Mouse (Mus musculus) cerebellum, postnatal 10 days (tissue): ENCODE measurements at regions not wholly inside any gene's neighbourhood (a gene's known extent, or its start where the extent isn't known, plus 50 kb on each side); places are given as distances from the start of the nearest gene placed in this dataset.
A peak's percentile ranks its signal among the peaks of the same experiment; 100 is the strongest.
"Not testable (repeated sequence)": the region's sequence is repeated elsewhere in the genome, so short reads cannot be mapped to it uniquely, and the experiment has no call there.

Experiments
- DNase-seq, 2 experiments: peaks; one replicate each; pipeline ENCODE4 v3.0.0; 2021; ENCODE audit warnings: mixed read lengths in 2 of 2

- no peak for DNase-seq
These were observed 214.0 kb upstream of the Smim15 start for GRCm38 (mm10) chr13:107830281-107830680.

GRCm38 (mm10) chr13:107829861-107830260 is 214.4 kb upstream of the Smim15 start:
- no peak for DNase-seq

- no peak for DNase-seq
These were observed 218.6 kb upstream of the Smim15 start for GRCm38 (mm10) chr13:107825636-107826035.

- no peak for DNase-seq
These were observed 220.9 kb upstream of the Smim15 start for GRCm38 (mm10) chr13:107823342-107823741.

DNA sequence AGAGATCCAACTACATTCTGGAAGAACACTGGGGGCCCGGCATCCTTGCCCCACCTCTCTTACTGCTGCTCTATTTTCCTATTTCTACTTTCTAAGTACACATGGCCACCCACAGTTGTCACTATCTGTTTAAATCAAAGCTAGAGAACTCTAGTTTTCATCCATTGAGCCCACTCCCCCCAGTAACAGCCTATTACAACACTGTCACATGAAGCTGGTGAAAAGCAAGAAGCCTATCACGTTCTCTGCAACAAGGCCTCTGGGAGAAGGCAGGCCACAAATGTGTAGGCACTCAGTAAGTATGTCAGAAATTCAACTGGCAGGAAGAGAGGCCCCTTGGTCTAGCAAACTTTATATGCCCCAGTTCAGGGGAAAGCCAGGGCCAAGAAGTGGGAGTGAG is 222.0 kb upstream of the Smim15 start:
- no peak for DNase-seq

DNA sequence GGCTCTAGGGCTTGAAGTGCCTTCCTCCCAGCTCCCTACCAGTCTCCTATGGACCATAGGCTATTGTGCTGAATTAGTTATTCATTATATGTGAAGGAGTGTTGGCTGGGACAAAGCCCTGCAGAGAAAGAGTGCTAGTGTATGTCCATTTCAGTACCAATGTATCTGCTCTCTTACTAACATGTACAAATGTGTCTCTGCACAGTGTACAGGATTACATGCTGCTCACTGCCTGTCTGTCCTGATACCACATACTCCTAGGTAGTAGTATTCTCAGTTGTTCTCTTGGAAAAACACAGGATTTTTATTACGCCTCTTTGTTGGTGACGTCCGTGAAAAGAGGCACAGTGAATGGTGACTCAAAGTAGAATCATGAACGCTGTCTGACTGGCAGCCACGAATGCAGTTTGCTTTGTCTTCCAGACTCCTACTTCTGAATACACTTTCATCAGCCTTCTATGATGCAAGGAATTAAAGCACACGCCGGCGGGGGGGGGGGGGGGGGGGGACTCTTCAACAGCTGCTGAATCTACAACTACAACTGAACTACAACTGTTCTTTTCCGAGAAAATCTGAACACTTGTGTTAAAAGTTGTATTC is 230.6 kb upstream of the Smim15 start:
- DNase-seq = no peak

GRCm38 (mm10) chr13:107812014-107812413 is 232.2 kb upstream of the Smim15 start:
- DNase-seq = no peak

DNA sequence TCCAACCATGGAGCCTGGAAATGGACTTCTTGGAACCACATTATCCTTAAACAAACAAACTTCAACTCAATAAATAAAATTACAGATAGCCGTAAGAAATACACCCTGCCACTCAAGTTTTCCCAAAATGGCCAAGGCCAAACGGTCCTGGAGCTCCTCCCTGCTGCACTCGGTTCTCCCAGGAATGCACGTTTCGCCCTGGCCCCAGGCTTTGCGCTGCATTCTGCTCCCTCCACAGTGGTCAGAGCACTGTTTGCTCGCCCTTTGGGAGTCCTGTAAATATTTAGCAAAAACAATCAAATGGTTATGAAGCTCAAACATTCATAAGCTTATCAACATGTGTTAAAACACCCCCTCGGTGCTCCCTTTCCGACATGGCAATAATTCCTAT is 233.4 kb upstream of the Smim15 start:
- DNase-seq = no peak

- no peak for DNase-seq
These were observed 234.0 kb upstream of the Smim15 start for GRCm38 (mm10) chr13:107810060-107810801.

GRCm38 (mm10) chr13:107808961-107809360 is 235.3 kb upstream of the Smim15 start:
- DNase-seq = no peak

DNA sequence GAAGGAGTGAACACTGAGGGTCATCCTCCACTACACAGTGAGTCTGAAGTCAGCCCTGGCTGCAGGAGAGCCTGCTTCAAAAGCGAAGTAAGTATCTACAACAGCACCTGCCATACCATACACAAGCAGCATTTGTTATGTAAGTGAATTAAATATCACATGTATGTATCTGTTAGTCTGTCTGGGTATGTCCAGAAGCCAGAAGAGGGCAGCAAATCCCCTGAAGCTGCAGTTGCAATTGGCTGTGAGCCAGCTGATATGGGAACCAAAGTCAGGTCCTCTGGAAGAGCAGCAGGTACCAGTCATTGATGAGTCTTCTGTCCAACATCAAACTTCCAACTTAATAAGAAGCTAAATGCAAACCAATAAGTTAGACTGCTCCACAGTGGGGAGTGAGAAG is 239.8 kb upstream of the Smim15 start:
- DNase-seq = peak; percentile 28 to 33

DNA sequence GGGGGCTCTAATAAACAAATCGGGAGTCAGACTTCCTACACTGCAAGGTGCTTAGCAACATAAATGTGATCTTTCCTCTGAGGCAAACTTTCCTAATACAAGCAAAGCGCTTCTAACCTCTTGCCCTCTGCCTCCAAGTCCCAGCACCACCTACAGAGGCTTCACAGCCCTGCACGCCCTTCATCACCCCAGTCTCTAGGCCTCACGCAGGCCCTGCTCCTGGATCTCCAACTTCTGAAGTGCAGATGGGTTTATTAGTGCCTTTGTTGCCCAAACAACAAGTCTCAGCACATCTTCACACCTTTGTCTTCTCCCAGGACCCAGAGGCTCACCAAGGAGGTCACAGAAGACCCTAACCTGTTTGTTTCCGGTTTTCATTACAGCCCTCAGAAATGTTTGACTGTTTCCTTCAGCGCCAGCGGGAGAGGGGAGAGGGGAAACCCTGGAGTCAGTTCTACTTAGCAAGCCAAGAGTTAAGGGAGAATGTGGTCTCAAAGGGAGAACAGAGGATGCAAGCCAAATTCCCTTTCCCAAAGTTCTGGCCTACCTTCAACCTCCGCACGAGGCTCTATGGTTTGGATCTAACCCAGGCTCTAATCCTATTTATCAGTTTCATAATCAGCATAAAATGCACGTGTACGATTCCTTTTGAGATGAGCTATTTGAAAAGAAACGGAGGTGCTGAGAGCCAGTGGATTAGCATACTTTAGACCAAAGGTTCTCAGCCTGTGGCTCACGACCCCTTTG is 244.9 kb upstream of the Smim15 start:
- no peak for DNase-seq

DNA sequence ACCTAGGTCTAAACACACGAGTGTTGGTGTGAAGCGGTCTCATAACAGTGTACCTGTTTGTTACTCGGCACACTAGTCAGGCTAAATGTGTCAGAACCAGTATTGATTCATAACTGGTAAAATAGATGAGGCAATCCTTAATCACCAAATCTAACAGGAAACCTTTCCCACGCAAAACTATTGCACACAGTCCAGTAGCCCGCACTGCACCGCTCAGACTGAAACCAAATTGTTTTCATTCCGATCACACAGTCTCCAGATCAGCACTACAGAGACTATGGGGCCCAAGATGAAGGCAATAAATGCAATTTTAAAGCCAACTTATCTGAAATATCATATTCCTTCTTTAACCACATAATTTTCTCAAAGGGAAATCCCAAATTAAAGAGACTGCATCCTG is 246.1 kb upstream of the Smim15 start:
- no peak for DNase-seq

- no peak for DNase-seq
These were observed 248.7 kb upstream of the Smim15 start for GRCm38 (mm10) chr13:107795516-107795915.

DNA sequence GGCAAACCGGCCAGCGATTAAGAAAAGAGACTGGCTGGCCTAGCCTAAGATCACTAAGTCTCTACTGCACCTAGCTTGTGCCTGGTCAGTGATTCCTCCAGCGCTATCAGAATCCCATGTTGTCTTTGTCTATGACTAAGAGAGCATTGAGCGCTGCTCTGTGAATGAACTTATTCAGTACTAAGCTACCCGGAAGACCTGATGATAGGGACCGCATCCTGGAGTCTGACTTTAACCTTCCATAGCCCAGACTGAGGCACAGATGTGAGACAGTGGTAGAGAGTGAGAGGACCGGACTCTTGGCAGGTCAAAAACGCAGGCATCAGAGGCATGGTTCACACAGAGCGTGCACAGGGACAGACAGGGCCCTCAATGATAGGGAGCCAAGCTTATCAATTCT is 252.5 kb upstream of the Smim15 start:
- DNase-seq = no peak

- DNase-seq = no peak
These were observed 259.3 kb upstream of the Smim15 start for GRCm38 (mm10) chr13:107784971-107785370.

DNA sequence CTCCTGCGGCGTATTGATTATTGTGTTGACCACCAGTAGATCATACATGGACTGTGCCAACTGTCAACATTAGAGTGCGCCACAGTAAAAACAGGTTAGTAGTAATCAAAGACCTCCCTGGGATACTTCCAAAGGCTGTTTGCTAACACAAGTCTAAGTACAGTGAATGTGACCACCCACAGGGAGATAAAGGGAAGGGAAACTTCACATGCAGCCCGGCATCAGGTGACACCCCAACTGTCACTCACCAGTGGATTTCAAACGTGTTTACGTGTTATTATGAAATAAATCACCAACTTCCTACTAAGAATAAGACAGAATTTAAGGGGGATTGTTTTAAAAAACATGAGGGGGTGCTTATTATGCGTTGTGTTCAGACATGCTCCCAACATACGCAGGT is 262.5 kb upstream of the Smim15 start:
- DNase-seq = no peak

- no peak for DNase-seq
These were observed 263.0 kb upstream of the Smim15 start for GRCm38 (mm10) chr13:107781221-107781620.

DNA sequence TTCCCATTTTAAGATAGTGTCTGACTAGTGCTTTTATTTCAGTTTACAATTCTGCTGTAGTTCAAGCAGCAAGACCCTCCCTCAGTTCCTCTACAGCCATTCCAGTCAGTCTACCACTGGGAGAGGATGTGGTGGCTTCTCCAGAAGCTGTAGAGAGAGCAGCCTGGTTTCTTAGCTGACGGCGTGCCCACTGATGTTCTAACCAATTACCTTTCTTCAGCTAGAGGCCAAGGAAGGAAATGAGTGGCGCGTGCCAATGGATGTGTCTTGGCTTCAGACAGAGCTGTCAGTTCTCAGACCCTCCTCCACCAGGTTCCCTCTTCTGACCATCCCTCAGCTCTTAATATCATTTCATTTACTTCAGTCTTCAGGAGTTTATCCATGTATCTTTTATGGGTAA is 264.7 kb upstream of the Smim15 start:
- DNase-seq = peak; percentile 43 to 53

DNA sequence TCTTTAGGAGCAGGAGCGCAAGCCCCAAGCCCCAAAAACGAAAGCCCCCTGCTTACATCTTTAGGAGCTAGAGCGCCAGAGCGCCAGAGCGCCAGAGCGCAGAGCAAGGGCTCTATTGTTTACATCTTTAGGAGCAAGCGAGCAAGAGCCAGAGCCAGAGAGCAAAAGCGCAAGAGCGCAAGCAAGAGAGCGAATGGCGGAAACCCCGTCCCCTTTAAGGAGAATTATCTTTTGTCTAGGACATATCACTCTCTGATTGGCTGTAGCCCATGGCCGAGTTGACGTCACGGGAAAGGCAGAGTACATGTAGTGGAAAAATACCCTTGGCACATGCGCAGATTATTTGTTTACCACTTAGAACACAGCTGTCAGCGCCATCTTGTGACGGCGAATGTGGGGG is 269.7 kb upstream of the Smim15 start:
- DNase-seq = not testable (repeated sequence)

GRCm38 (mm10) chr13:107767262-107767624 is 277.0 kb upstream of the Smim15 start:
- DNase-seq = peak; percentile 45 to 50

- peak; percentile 83 to 86 for DNase-seq
These were observed 277.6 kb upstream of the Smim15 start for GRCm38 (mm10) chr13:107766397-107767261.

DNA sequence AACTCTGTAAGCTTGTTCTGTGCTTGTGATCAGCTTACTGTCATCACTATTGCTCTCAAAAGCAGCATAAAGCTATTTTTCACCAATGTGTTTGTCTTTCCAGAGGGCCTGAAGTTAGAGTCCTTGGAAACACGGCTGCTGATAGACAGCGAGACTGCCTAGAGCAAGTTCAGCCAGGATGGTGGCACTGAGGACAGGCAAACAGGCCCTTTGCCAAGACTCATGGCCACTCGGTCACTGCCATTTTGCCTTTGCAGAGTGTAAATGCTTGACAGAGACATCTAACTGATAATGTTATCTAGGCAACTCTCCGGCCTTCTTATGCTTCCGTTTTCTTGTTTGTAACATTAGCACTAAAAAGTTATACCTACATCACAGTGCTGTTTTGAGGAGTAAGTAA is 280.3 kb upstream of the Smim15 start:
- peak in 1 of 2 experiments; percentile 26 for DNase-seq
